Mouse (Mus musculus): ENCODE measurements around the gene Amph.

Amph gene

GRCm38 (mm10) chr13:19182259-19182658 lies 234.3 kb downstream of the Amph start:
- Histone ChIP-seq H3K27me3 (ENCODE audit: insufficient read depth, low read length) (no peaks in the 10 kb centered on the region), H3K9me3 (ENCODE audit: low read length) (peaks cover 10% of the 10 kb centered on the region), H3K4me1 (replicated peaks; ENCODE audit: low read depth, low read length) (no peaks in the 10 kb centered on the region), H3K36me3 (ENCODE audit: insufficient read depth, low read length) (no peaks in the 10 kb centered on the region), H3K4me3 (replicated peaks; ENCODE audit: low read length) (no peak overlapping the region)
- no peak for TF ChIP-seq NANOG (IDR thresholded peaks at IDR 0.05; ENCODE audit: borderline replicate concordance, low read length)
- TF ChIP-seq POU5F1 (IDR thresholded peaks at IDR 0.05; ENCODE audit: borderline replicate concordance, low read length): no peak
- no peak for TF ChIP-seq CTCF (conservative IDR thresholded peaks at IDR 0.05; ENCODE audit: low read length)

GRCm38 (mm10) chr13:19190052-19190451 lies 242.0 kb downstream of the Amph start:
- Histone ChIP-seq H3K4me3 (replicated peaks; ENCODE audit: low read length) (no peak overlapping the region), H3K4me1 (replicated peaks; ENCODE audit: low read depth, low read length) (no peaks in the 10 kb centered on the region), H3K9me3 (ENCODE audit: low read length) (no peaks in the 10 kb centered on the region), H3K36me3 (ENCODE audit: insufficient read depth, low read length) (no peaks in the 10 kb centered on the region), H3K27me3 (ENCODE audit: insufficient read depth, low read length) (no peaks in the 10 kb centered on the region)
- TF ChIP-seq CTCF (conservative IDR thresholded peaks at IDR 0.05; ENCODE audit: low read length) (no peak), POU5F1 (IDR thresholded peaks at IDR 0.05; ENCODE audit: borderline replicate concordance, low read length) (no peak), NANOG (IDR thresholded peaks at IDR 0.05; ENCODE audit: borderline replicate concordance, low read length) (no peak)

- H3K4me1 ChIP-seq (replicated peaks; ENCODE audit: low read depth, low read length): no peaks in the 10 kb centered on the region
- TF ChIP-seq NANOG (IDR thresholded peaks at IDR 0.05; ENCODE audit: borderline replicate concordance, low read length) (no peak), POU5F1 (IDR thresholded peaks at IDR 0.05; ENCODE audit: borderline replicate concordance, low read length) (no peak), CTCF (conservative IDR thresholded peaks at IDR 0.05; ENCODE audit: low read length) (no peak)
- no peaks in the 10 kb centered on the region; the same call in 1 of the 2 replicates for H3K9me3 ChIP-seq (ENCODE audit: low read length)
- no peaks in the 10 kb centered on the region for H3K36me3 ChIP-seq (ENCODE audit: insufficient read depth, low read length)
- H3K4me3 ChIP-seq (replicated peaks; ENCODE audit: low read length): no peak overlapping the region
- H3K27me3 ChIP-seq (ENCODE audit: insufficient read depth, low read length): no peaks in the 10 kb centered on the region
Measured at GRCm38 (mm10) chr13:19194803-19195202, 246.8 kb downstream of the Amph start.

GRCm38 (mm10) chr13:19195456-19195855 lies 247.5 kb downstream of the Amph start:
- no peaks in the 10 kb centered on the region for H3K27me3 ChIP-seq (ENCODE audit: insufficient read depth, low read length)
- H3K36me3 ChIP-seq (ENCODE audit: insufficient read depth, low read length): no peaks in the 10 kb centered on the region
- H3K4me1 ChIP-seq (replicated peaks; ENCODE audit: low read depth, low read length): no peaks in the 10 kb centered on the region
- no peak for TF ChIP-seq CTCF (conservative IDR thresholded peaks at IDR 0.05; ENCODE audit: low read length)
- TF ChIP-seq POU5F1 (IDR thresholded peaks at IDR 0.05; ENCODE audit: borderline replicate concordance, low read length): no peak
- no peak for TF ChIP-seq NANOG (IDR thresholded peaks at IDR 0.05; ENCODE audit: borderline replicate concordance, low read length)
- no peaks in the 10 kb centered on the region; the same call in 1 of the 2 replicates for H3K9me3 ChIP-seq (ENCODE audit: low read length)
- no peak overlapping the region for H3K4me3 ChIP-seq (replicated peaks; ENCODE audit: low read length)

All from E14TG2a.4 (cell line).